Mouse (Mus musculus) olfactory bulb, adult 2 months (tissue): ENCODE results near the gene Plekhj1.

Source experiments
- CTCF ChIP-seq: fragments of 200-500 bp; IDR thresholded peaks from 2 replicates; pipeline ENCODE4 v1.5.1; 2012; ENCODE audit warnings: low read depth, mild to moderate bottlenecking, low read length, moderate library complexity; ENCODE audit not compliant: insufficient read depth
- POLR2A ChIP-seq: fragments of 200-500 bp; IDR thresholded peaks from 2 replicates; pipeline ENCODE4 v1.6.1; 2012; ENCODE audit warnings: mild to moderate bottlenecking, low read depth, low read length, moderate library complexity; ENCODE audit not compliant: insufficient read depth

- no peak for TF ChIP-seq CTCF
- TF ChIP-seq POLR2A, result no peak
Measured at GRCm38 (mm10) chr10:80836949-80837379, 38.5 kb upstream of the Plekhj1 start.
